Mouse (Mus musculus) neural tube, embryonic 11.5 days (tissue): ENCODE measurements around the gene Cd5. TPM values are rescaled to one million over a fixed set of nuclear protein-coding genes. Genes with fewer than 3 reads are reported as not detected.
A peak's percentile ranks its signal among the peaks of the same experiment; 100 is the strongest.

Experiments used
- ATAC-seq: fragments of 200-750 bp; cut with Nextera tagmentation; 2 replicates; pipeline ENCODE4 v1.8.0; 2017; ENCODE audit warnings: moderate number of reproducible peaks, mild to moderate bottlenecking, moderate TSS enrichment, moderate library complexity; ENCODE audit not compliant: insufficient read depth, low FRiP score, low TSS enrichment
- DNase-seq: peaks from one replicate; pipeline ENCODE4 v3.0.0-alpha.2; 2015; ENCODE audit warnings: low spot score
- H3K27ac ChIP-seq: fragments of 300-500 bp; sonication (generic); 2 replicates; pipeline ENCODE4 v1.5.1; 2014; ENCODE audit warnings: low read depth, mild to moderate bottlenecking, low read length
- H3K27me3 ChIP-seq: fragments of 300-500 bp; sonication (generic); 2 replicates; pipeline ENCODE4 v1.6.1; 2014; ENCODE audit warnings: mild to moderate bottlenecking, low read length, mixed read lengths; ENCODE audit not compliant: control insufficient read depth, insufficient read depth
- H3K36me3 ChIP-seq: fragments of 300-500 bp; sonication (generic); 2 replicates; pipeline ENCODE4 v1.6.1; 2014; ENCODE audit warnings: mild to moderate bottlenecking, low read length, moderate library complexity, mixed read lengths; ENCODE audit not compliant: control insufficient read depth, insufficient read depth
- H3K4me1 ChIP-seq: fragments of 300-500 bp; sonication (generic); 2 replicates; pipeline ENCODE4 v1.6.1; 2014; ENCODE audit warnings: low read length, mixed read lengths; ENCODE audit not compliant: control insufficient read depth, insufficient read depth
- H3K4me2 ChIP-seq: fragments of 300-500 bp; sonication (generic); 2 replicates; pipeline ENCODE4 v1.6.1; 2014; ENCODE audit warnings: low read depth, mild to moderate bottlenecking, moderate library complexity
- H3K4me3 ChIP-seq: fragments of 300-500 bp; sonication (generic); 2 replicates; pipeline ENCODE4 v1.5.1; 2014; ENCODE audit warnings: low read depth, low read length
- H3K9ac ChIP-seq: fragments of 300-500 bp; sonication (generic); 2 replicates; pipeline ENCODE4 v1.6.1; 2014; ENCODE audit warnings: mild to moderate bottlenecking, low read length
- H3K9me3 ChIP-seq: fragments of 300-500 bp; sonication (generic); 2 replicates; pipeline ENCODE4 v1.6.1; 2016; ENCODE audit warnings: low read length; ENCODE audit not compliant: control insufficient read depth
- WGBS: fragments of 180-500 bp; shearing (Covaris S2); extraction: QIAGEN DNeasy Blood & Tissue Kit; methylation state at CpG from one replicate; pipeline ENCODE4 v1.1.7; 2014; 5-methylcytosine and 5-hydroxymethylcytosine counted together
- polyA plus RNA-seq: library from polyadenylated mRNA; unstranded; fragments of >200 nt; fragmentation: Nextera tagmentation; extraction: Ambion mirVana; gene quantifications from 2 replicates; pipeline ENCODE4 v1.2.1, GENCODE M21; 2014

Cd5 gene
- polyA plus RNA-seq, 1 experiment from 2014 or later, result 0.24 TPM

GRCm38 (mm10) chr19:10685727-10686126 is 53.1 kb downstream of the Cd5 start:
- Histone ChIP-seq H3K27ac (no peak overlapping the region), H3K4me2 (no peak overlapping the region), H3K36me3 (no peaks in the 10 kb centered on the region), H3K9ac (no peak overlapping the region), H3K4me3 (no peak overlapping the region), H3K9me3 (no peaks in the 10 kb centered on the region), H3K27me3 (no peaks in the 10 kb centered on the region), H3K4me1 (peaks cover 3% of the 10 kb centered on the region)
- WGBS, result 84% methylated on average over 2 of the region's 2 CpGs
- DNase-seq, result no peak
- ATAC-seq, result no peak

- Histone ChIP-seq H3K4me3 (no peak overlapping the region), H3K27me3 (no peaks in the 10 kb centered on the region), H3K9me3 (no peaks in the 10 kb centered on the region), H3K9ac (no peak overlapping the region), H3K4me2 (no peak overlapping the region), H3K27ac (no peak overlapping the region), H3K36me3 (no peaks in the 10 kb centered on the region), H3K4me1 (peaks cover 3% of the 10 kb centered on the region)
- no peak for DNase-seq
- 93% methylated on average over 9 of the region's 9 CpGs for WGBS
- ATAC-seq, result no peak
These were observed 53.7 kb downstream of the Cd5 start for GRCm38 (mm10) chr19:10685081-10685480.

GRCm38 (mm10) chr19:10681571-10681970 is 57.2 kb downstream of the Cd5 start:
- DNase-seq (no peak), ATAC-seq (no peak)
- Histone ChIP-seq H3K4me3 (no peak overlapping the region), H3K9ac (no peak overlapping the region), H3K36me3 (no peaks in the 10 kb centered on the region), H3K9me3 (no peaks in the 10 kb centered on the region), H3K4me2 (no peak overlapping the region), H3K4me1 (no peaks in the 10 kb centered on the region), H3K27me3 (no peaks in the 10 kb centered on the region), H3K27ac (no peak overlapping the region)
- WGBS, result 68% methylated on average over 4 of the region's 4 CpGs

- no peak for DNase-seq
- Histone ChIP-seq H3K4me2 (no peak overlapping the region), H3K27ac (no peak overlapping the region), H3K9ac (no peak overlapping the region), H3K27me3 (no peaks in the 10 kb centered on the region), H3K4me1 (no peaks in the 10 kb centered on the region), H3K9me3 (no peaks in the 10 kb centered on the region), H3K4me3 (no peak overlapping the region), H3K36me3 (no peaks in the 10 kb centered on the region)
- ATAC-seq, result no peak
- WGBS, result 83% methylated on average over 1 of the region's 1 CpGs
These were observed 60.1 kb downstream of the Cd5 start for GRCm38 (mm10) chr19:10678772-10679067.

GRCm38 (mm10) chr19:10677915-10678771 is 60.7 kb downstream of the Cd5 start, which contains the start of gene Pga5:
Gene Pga5, minus strand, starts transcription at chr19:10678071.
- Histone ChIP-seq H3K9ac (no peak within 1 kb of the TSS), H3K27me3 (no peaks in the 10 kb centered on the region), H3K27ac (no peak within 1 kb of the TSS), H3K4me3 (no peak within 1 kb of the TSS), H3K36me3 (no peaks in the 10 kb centered on the region), H3K4me2 (no peak within 1 kb of the TSS), H3K4me1 (no peaks in the 10 kb centered on the region), H3K9me3 (no peaks in the 10 kb centered on the region)
- WGBS, result 53% methylated on average over 6 of the region's 6 CpGs
- ATAC-seq (0 out of 2 replicates have a peak, but pooled peaks have one; percentile 63), DNase-seq (peak; percentile 58)

GRCm38 (mm10) chr19:10676656-10677055 is 62.1 kb downstream of the Cd5 start:
- no peak for DNase-seq
- ATAC-seq, result no peak
- no peaks in the 10 kb centered on the region for H3K4me1 ChIP-seq
- no peak overlapping the region for H3K4me3 ChIP-seq
- H3K9ac ChIP-seq, result no peak overlapping the region
- WGBS, result 79% methylated on average over 16 of the region's 16 CpGs
- H3K4me2 ChIP-seq, result no peak overlapping the region
- no peaks in the 10 kb centered on the region for H3K36me3 ChIP-seq
- no peaks in the 10 kb centered on the region for H3K9me3 ChIP-seq
- no peak overlapping the region for H3K27ac ChIP-seq
- H3K27me3 ChIP-seq, result no peaks in the 10 kb centered on the region

- 59% methylated on average over 1 of the region's 1 CpGs for WGBS
- H3K4me3 ChIP-seq, result no peak overlapping the region
- H3K9me3 ChIP-seq, result no peaks in the 10 kb centered on the region
- H3K4me1 ChIP-seq, result no peaks in the 10 kb centered on the region
- H3K27me3 ChIP-seq, result no peaks in the 10 kb centered on the region
- ATAC-seq (no peak), DNase-seq (no peak)
- no peaks in the 10 kb centered on the region for H3K36me3 ChIP-seq
- no peak overlapping the region for H3K9ac ChIP-seq
- H3K4me2 ChIP-seq, result no peak overlapping the region
- no peak overlapping the region for H3K27ac ChIP-seq
These were observed 65.5 kb downstream of the Cd5 start for GRCm38 (mm10) chr19:10673275-10673674.

- Histone ChIP-seq H3K9ac (no peak overlapping the region), H3K4me3 (no peak overlapping the region), H3K36me3 (no peaks in the 10 kb centered on the region), H3K4me1 (no peaks in the 10 kb centered on the region), H3K27me3 (no peaks in the 10 kb centered on the region), H3K4me2 (no peak overlapping the region), H3K9me3 (no peaks in the 10 kb centered on the region), H3K27ac (no peak overlapping the region)
- ATAC-seq, result peak; percentile 55; the same call in 1 of the 2 replicates
- no peak for DNase-seq
- 60% methylated on average over 9 of the region's 9 CpGs for WGBS
These were observed 66.9 kb downstream of the Cd5 start for GRCm38 (mm10) chr19:10671854-10672417.

GRCm38 (mm10) chr19:10671319-10671718 is 67.5 kb downstream of the Cd5 start:
- no peaks in the 10 kb centered on the region for H3K27me3 ChIP-seq
- no peak for ATAC-seq
- DNase-seq, result no peak
- no peaks in the 10 kb centered on the region for H3K9me3 ChIP-seq
- no peak overlapping the region for H3K4me3 ChIP-seq
- no peak overlapping the region for H3K9ac ChIP-seq
- H3K36me3 ChIP-seq, result no peaks in the 10 kb centered on the region
- no peak overlapping the region for H3K4me2 ChIP-seq
- 84% methylated on average over 4 of the region's 4 CpGs for WGBS
- no peak overlapping the region for H3K27ac ChIP-seq
- no peaks in the 10 kb centered on the region for H3K4me1 ChIP-seq
